Mouse (Mus musculus): Measurements from ENCODE around the gene Gm8108. TPM values are rescaled to one million over a fixed set of nuclear protein-coding genes. Genes with fewer than 3 reads are reported as not detected.
"Not testable (repeated sequence)": the region's sequence is repeated elsewhere in the genome, so short reads cannot be mapped to it uniquely, and the experiment has no call there.

Gm8108 gene
- 0.21 TPM in 1 of 2 replicates, not detected in the other for polyA plus RNA-seq (2015; fragmentation: Nextera tagmentation; extraction: Ambion mirVana)

- not testable (repeated sequence) for H3K9ac ChIP-seq (replicated peaks; ENCODE audit: low read length); H3K4me1 ChIP-seq (ENCODE audit: insufficient read depth, low read length); ATAC-seq (ENCODE audit: low FRiP score, low TSS enrichment); H3K27ac ChIP-seq (ENCODE audit: low read length); H3K9me3 ChIP-seq (ENCODE audit: low read length); H3K36me3 ChIP-seq (ENCODE audit: insufficient read depth, low read length); H3K27me3 ChIP-seq (ENCODE audit: insufficient read depth, low read length)
- WGBS: 2% methylated on average over 34 of the region's 37 CpGs
- peak within 1 kb of the TSS; percentile 59 for H3K4me2 ChIP-seq (replicated peaks; ENCODE audit: low read depth, low read length)
- H3K4me3 ChIP-seq (ENCODE audit: low read length): peak within 1 kb of the TSS; percentile 40
Measured at GRCm38 (mm10) chr14:4110426-4110825, at the start of gene Gm8108. TSS of gene Gm8108 (plus strand) at chr14:4110526.

GRCm38 (mm10) chr14:4083820-4084219 is 26.5 kb upstream of the Gm8108 start, which contains the start of gene Gm3115:
TSS of gene Gm3115 (plus strand) at chr14:4084120.
- ATAC-seq (ENCODE audit: low FRiP score, low TSS enrichment); H3K4me3 ChIP-seq (ENCODE audit: low read length): not testable (repeated sequence)
- WGBS: 47% methylated on average over 3 of the region's 3 CpGs

GRCm38 (mm10) chr14:4141646-4142045 is 31.3 kb downstream of the Gm8108 start:
- H3K9ac ChIP-seq (replicated peaks; ENCODE audit: low read length); H3K4me1 ChIP-seq (ENCODE audit: insufficient read depth, low read length); H3K27ac ChIP-seq (ENCODE audit: low read length); H3K4me3 ChIP-seq (ENCODE audit: low read length); H3K36me3 ChIP-seq (ENCODE audit: insufficient read depth, low read length); H3K27me3 ChIP-seq (ENCODE audit: insufficient read depth, low read length); H3K9me3 ChIP-seq (ENCODE audit: low read length); H3K4me2 ChIP-seq (replicated peaks; ENCODE audit: low read depth, low read length); ATAC-seq (ENCODE audit: low FRiP score, low TSS enrichment): not testable (repeated sequence)
- 91% methylated on average over 3 of the region's 4 CpGs for WGBS

More at GRCm38 (mm10) chr14:4083820-4084219, 26.5 kb upstream of the Gm8108 start, which contains the start of gene Gm3115:
- not testable (repeated sequence) for H3K4me2 ChIP-seq (replicated peaks; ENCODE audit: low read depth, low read length); H3K9ac ChIP-seq (replicated peaks; ENCODE audit: low read length); H3K27ac ChIP-seq (ENCODE audit: low read length); H3K36me3 ChIP-seq (ENCODE audit: insufficient read depth, low read length); H3K9me3 ChIP-seq (ENCODE audit: low read length); H3K27me3 ChIP-seq (ENCODE audit: insufficient read depth, low read length); H3K4me1 ChIP-seq (ENCODE audit: insufficient read depth, low read length)

DNA sequence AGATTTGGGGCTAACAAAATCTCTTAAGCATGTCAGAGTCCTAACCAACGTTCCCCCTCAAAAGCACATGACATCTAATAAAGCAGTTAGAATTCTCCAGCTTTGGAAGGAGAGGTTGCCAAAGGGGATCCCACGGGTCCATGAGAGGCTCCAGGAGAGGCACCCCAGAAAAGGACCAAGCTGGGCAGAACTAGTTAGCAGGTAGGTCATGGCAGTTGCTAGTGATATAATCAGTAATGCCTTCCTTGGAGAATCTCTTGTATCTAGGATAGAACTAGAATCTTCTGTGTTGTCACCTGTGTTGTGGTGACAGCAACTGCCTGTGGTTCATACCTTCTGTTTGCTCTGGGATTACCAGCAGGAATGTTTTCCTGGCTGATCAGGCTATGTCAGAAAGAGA is 54.4 kb downstream of the Gm8108 start, which contains the start of gene Gm3127:
Gene Gm3127, plus strand, starts transcription at position 301 of the 400 bp plus-strand sequence.
- H3K9me3 ChIP-seq (ENCODE audit: low read length); H3K4me2 ChIP-seq (replicated peaks; ENCODE audit: low read depth, low read length); H3K36me3 ChIP-seq (ENCODE audit: insufficient read depth, low read length); H3K4me3 ChIP-seq (ENCODE audit: low read length); H3K9ac ChIP-seq (replicated peaks; ENCODE audit: low read length); H3K4me1 ChIP-seq (ENCODE audit: insufficient read depth, low read length); H3K27me3 ChIP-seq (ENCODE audit: insufficient read depth, low read length); ATAC-seq (ENCODE audit: low FRiP score, low TSS enrichment); H3K27ac ChIP-seq (ENCODE audit: low read length): not testable (repeated sequence)
- no CpG with 5 or more reads among the region's 2 CpGs for WGBS

DNA sequence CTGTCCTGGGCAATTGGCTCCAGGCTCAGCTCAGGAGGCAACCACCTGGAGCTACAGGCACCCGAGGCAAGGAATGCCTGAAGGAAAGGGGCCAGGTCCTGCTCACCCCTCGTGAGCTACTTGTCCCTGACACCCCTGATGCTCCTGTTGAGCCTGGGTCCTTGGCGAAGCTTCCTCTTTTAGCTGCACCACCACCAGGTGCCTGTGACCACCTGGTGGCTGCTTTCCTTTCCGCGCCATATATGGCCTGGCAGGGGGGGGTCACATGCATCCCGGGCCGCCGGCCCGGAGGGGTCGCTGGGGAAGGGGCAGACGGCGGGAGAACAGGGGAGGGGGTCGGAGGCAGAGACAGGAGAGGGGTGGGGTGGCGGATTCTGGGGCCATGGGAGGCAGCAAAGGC is 71.7 kb downstream of the Gm8108 start:
- 16% methylated on average over 5 of the region's 14 CpGs for WGBS
- not testable (repeated sequence) for H3K36me3 ChIP-seq (ENCODE audit: insufficient read depth, low read length); H3K9me3 ChIP-seq (ENCODE audit: low read length); ATAC-seq (ENCODE audit: low FRiP score, low TSS enrichment); H3K27ac ChIP-seq (ENCODE audit: low read length); H3K4me1 ChIP-seq (ENCODE audit: insufficient read depth, low read length); H3K9ac ChIP-seq (replicated peaks; ENCODE audit: low read length); H3K27me3 ChIP-seq (ENCODE audit: insufficient read depth, low read length)
- Histone ChIP-seq H3K4me2 (replicated peaks; ENCODE audit: low read depth, low read length) (peak overlapping the region; percentile 53), H3K4me3 (ENCODE audit: low read length) (peak overlapping the region; percentile 24)

Other genes with a start within 250 kb of the Gm8108 start
- 0.24 TPM in 1 of 2 replicates, not detected in the other for gene Gm2916, start 226.4 kb upstream of the Gm8108 start, polyA plus RNA-seq (2015; fragmentation: Nextera tagmentation; extraction: Ambion mirVana)
- not detected in 2 replicates for gene Gm3029, start 178.8 kb upstream of the Gm8108 start, polyA plus RNA-seq (2015; fragmentation: Nextera tagmentation; extraction: Ambion mirVana)
- gene Gm3095, start 147.0 kb upstream of the Gm8108 start, polyA plus RNA-seq (2015; fragmentation: Nextera tagmentation; extraction: Ambion mirVana): 0.21 TPM in 1 of 2 replicates, not detected in the other
- not detected in 2 replicates for gene Gm3099, start 112.1 kb upstream of the Gm8108 start, polyA plus RNA-seq (2015; fragmentation: Nextera tagmentation; extraction: Ambion mirVana)
- not detected in 2 replicates for gene Gm5796, start 86.6 kb upstream of the Gm8108 start, polyA plus RNA-seq (2015; fragmentation: Nextera tagmentation; extraction: Ambion mirVana)
- not detected in 2 replicates for gene Gm3115, start 26.4 kb upstream of the Gm8108 start, polyA plus RNA-seq (2015; fragmentation: Nextera tagmentation; extraction: Ambion mirVana)
- gene Gm3127, start 54.5 kb downstream of the Gm8108 start, polyA plus RNA-seq (2015; fragmentation: Nextera tagmentation; extraction: Ambion mirVana): not detected in 2 replicates
- gene Gm2974, start 72.0 kb downstream of the Gm8108 start, polyA plus RNA-seq (2015; fragmentation: Nextera tagmentation; extraction: Ambion mirVana): 0.29 and 0.37 TPM in 2 replicates
- not detected in 2 replicates for gene Gm3138, start 139.1 kb downstream of the Gm8108 start, polyA plus RNA-seq (2015; fragmentation: Nextera tagmentation; extraction: Ambion mirVana)
- gene Gm3149, start 206.8 kb downstream of the Gm8108 start, polyA plus RNA-seq (2015; fragmentation: Nextera tagmentation; extraction: Ambion mirVana): not detected in 2 replicates
- gene 2610042L04Rik, start 224.2 kb downstream of the Gm8108 start, polyA plus RNA-seq (2015; fragmentation: Nextera tagmentation; extraction: Ambion mirVana): 0.12 TPM in 1 of 2 replicates, not detected in the other

Measured in kidney, embryonic 16.5 days (tissue).